Mouse (Mus musculus) megakaryocyte, embryonic 14.5 days (primary cell): ENCODE measurements around the gene Cacna1h.

Experiments used
- FLI1 ChIP-seq: IDR thresholded peaks from 2 replicates; pipeline ENCODE4 v1.6.1; 2012; ENCODE audit warnings: low read length, inconsistent platforms, mixed read lengths
- GATA1 ChIP-seq: IDR thresholded peaks from 3 replicates; pipeline ENCODE4 v1.6.1; 2012; ENCODE audit warnings: mixed read lengths, low read length, inconsistent platforms, borderline replicate concordance

DNA sequence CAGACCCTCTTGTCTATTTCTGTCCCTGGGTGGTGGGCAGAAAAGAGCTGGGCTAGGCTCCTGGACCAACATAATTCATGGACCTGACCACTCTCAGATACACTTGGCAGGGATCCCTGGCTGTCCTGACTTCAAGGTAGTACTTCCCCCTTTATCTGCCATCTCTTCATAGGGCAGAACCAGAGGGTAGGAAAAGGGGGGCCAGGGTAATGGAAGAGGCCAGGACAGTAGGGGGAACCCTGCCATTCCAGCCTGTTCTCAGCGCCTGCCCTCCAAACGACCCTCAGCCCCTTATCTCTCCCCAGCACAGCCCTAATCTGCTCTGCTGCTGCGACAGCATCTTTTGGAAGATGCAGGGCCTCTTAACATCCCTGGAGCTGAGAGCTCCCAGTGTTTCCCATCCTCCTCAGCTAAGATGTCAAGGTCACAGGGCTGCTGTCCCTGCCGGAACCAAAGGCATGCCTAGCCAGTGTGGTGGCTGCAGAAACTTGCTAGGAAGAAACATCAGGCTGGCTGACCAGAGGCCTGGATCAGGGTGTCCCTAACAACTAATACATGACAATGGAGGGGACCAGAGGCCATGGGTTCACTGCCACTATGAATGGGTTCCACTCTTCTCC is 29.9 kb upstream of the Cacna1h start:
- TF ChIP-seq GATA1 (no peak), FLI1 (no peak)
